Mouse (Mus musculus) embryonic facial prominence, embryonic 15.5 days (tissue): ENCODE data around the gene Nosip. TPM values are rescaled to one million over a fixed set of nuclear protein-coding genes. Genes with fewer than 3 reads are reported as not detected.
"Not testable (repeated sequence)": the region's sequence is repeated elsewhere in the genome, so short reads cannot be mapped to it uniquely, and the experiment has no call there.

Experiments used
- ATAC-seq: fragments of 200-750 bp; cut with Nextera tagmentation; 2 replicates; pipeline ENCODE4 v1.8.0; 2017; ENCODE audit warnings: low read depth, moderate TSS enrichment; ENCODE audit not compliant: insufficient number of reproducible peaks, low FRiP score, low TSS enrichment
- H3K27ac ChIP-seq: fragments of 300-500 bp; sonication (generic); replicated peaks from 2 replicates; pipeline ENCODE4 v1.5.1; 2015; ENCODE audit warnings: mild to moderate bottlenecking, inconsistent platforms
- H3K27me3 ChIP-seq: fragments of 300-500 bp; sonication (generic); 2 replicates; pipeline ENCODE4 v1.6.1; 2015; ENCODE audit warnings: inconsistent platforms
- H3K36me3 ChIP-seq: fragments of 300-500 bp; sonication (generic); 2 replicates; pipeline ENCODE4 v1.6.1; 2015; ENCODE audit warnings: mild to moderate bottlenecking, inconsistent platforms
- H3K4me1 ChIP-seq: fragments of 300-500 bp; sonication (generic); 2 replicates; pipeline ENCODE4 v1.6.1; 2015; ENCODE audit warnings: inconsistent platforms
- H3K4me2 ChIP-seq: fragments of 300-500 bp; sonication (generic); replicated peaks from 2 replicates; pipeline ENCODE4 v1.6.1; 2015; ENCODE audit warnings: mild to moderate bottlenecking, inconsistent platforms
- H3K4me3 ChIP-seq: fragments of 300-500 bp; sonication (generic); replicated peaks from 2 replicates; pipeline ENCODE4 v1.5.1; 2015; ENCODE audit warnings: mild to moderate bottlenecking, inconsistent platforms
- H3K9ac ChIP-seq: fragments of 300-500 bp; sonication (generic); 2 replicates; pipeline ENCODE4 v1.6.1; 2015; ENCODE audit warnings: inconsistent platforms
- H3K9me3 ChIP-seq: fragments of 300-500 bp; sonication (generic); replicated peaks from 2 replicates; pipeline ENCODE4 v1.6.1; 2016; ENCODE audit warnings: inconsistent platforms
- WGBS: fragments of 180-500 bp; shearing (Covaris S2); methylation state at CpG from one replicate; pipeline ENCODE4 v1.1.7; 2015; 5-methylcytosine and 5-hydroxymethylcytosine counted together
- polyA plus RNA-seq: library from polyadenylated mRNA; unstranded; fragments of >200 nt; fragmentation: Nextera tagmentation; extraction: Ambion mirVana; gene quantifications from 2 replicates; pipeline ENCODE4 v1.2.1, GENCODE M21; 2015

Gene Nosip
- polyA plus RNA-seq, 1 experiment from 2014 or later: 68.5 TPM

DNA sequence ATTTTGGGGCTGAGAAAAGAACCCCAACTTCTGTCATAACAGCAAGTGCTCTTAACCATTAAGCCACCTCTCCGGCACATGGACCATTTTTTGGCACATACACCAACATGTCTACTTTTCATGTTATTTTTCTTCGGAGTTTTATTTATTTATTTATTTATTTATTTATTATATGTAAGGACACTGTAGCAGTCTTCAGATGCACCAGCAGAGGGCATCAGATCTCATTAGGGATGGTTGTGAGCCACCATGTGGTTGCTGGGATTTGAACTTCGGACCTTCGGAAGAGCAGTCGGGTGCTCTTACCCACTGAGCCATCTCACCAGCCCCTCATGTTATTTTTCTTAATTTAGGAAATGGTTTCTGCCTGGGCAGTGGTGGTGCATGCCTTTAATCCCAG lies 38.5 kb upstream of the Nosip start:
- WGBS: 75% methylated on average over 5 of the region's 5 CpGs
- not testable (repeated sequence) for H3K27me3 ChIP-seq, H3K9me3 ChIP-seq, ATAC-seq, H3K4me3 ChIP-seq, H3K4me2 ChIP-seq, H3K27ac ChIP-seq, H3K9ac ChIP-seq
- peaks cover 22% of the 10 kb centered on the region for H3K4me1 ChIP-seq
- H3K36me3 ChIP-seq: peaks cover 23% of the 10 kb centered on the region

DNA sequence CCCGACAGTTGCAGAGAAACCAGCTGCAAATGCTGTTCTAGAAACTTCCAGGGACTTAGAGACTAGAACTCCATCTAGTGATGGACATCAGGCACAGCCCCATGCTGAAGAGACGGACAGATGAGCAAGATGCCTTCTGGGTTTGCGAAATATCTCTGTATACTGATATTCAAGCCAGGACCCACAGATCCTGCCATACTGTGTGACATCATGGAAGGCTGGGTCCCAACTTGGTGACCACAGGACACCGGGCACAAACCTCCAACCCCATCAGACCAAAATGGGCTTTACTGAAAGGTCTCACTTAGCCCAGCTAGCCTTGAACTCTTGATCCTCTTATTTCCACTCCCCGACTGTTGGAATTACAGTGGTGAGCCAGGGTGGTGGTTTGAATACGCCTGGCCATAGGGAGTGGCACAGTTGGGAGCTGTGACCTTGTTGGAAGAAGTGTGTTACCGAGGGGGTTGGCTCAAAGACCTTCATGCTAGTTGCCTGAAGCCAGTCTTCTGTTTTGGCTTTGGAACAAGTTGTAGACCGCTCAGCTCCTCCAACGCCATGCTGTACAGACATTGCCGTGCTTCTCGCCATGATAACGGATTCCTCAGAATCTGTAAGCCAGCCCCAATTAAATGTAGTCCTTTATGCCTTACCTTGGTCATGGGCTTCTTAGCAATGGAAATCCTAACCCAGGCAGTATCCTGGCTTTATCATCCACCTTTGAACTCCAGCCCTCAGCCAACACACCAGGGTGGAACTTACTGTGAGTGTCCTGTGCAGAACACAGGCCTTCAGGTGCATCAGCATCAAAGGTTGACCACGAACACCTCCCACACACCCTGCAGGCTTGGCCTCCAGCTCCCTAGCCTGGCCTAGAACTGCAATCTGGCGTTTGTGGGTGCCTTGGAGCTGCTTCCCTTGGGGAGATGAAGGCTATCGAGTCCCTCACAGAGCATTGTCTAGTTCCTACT lies 37.7 kb upstream of the Nosip start:
- Histone ChIP-seq H3K27me3 (no peaks in the 10 kb centered on the region), H3K27ac (peak overlapping the region; percentile 44), H3K4me2 (no peak overlapping the region), H3K9me3 (no peaks in the 10 kb centered on the region), H3K4me1 (peaks cover 14% of the 10 kb centered on the region; the same call in 1 of the 2 replicates), H3K4me3 (no peak overlapping the region), H3K36me3 (peaks cover 29% of the 10 kb centered on the region), H3K9ac (no peak overlapping the region)
- no peak for ATAC-seq
- 80% methylated on average over 15 of the region's 15 CpGs for WGBS

GRCm38 (mm10) chr7:45025601-45026220 lies 36.5 kb upstream of the Nosip start:
- Histone ChIP-seq H3K4me3 (no peak overlapping the region), H3K9ac (no peak overlapping the region), H3K4me1 (peaks cover 13% of the 10 kb centered on the region; the same call in 1 of the 2 replicates), H3K27ac (peak overlapping the region; percentile 44; the same call in 1 of the 2 replicates), H3K27me3 (no peaks in the 10 kb centered on the region), H3K9me3 (no peaks in the 10 kb centered on the region), H3K4me2 (no peak overlapping the region), H3K36me3 (peaks cover 41% of the 10 kb centered on the region)
- no peak for ATAC-seq
- WGBS: 59% methylated on average over 8 of the region's 8 CpGs

DNA sequence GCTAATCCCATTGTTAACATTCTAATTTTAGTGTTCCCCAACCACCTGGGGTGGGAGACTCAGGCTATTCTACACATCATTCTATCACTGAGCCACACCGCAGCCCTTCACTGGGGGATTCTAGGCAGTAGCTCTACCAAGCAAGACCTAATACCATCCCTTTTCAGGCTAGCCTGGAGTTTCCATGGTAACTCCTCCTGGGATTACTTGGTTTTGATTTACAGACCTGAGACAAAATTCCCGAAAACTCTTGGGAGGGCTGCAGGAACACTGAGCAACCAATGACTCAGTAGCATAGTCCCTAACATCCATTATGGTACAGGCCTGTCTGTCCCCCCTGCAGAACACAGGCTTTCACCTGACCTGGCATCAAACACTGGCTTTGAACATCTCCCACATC lies 36.0 kb upstream of the Nosip start:
- H3K4me1 ChIP-seq: peaks cover 13% of the 10 kb centered on the region; the same call in 1 of the 2 replicates
- H3K9me3 ChIP-seq: no peaks in the 10 kb centered on the region
- no peak overlapping the region for H3K9ac ChIP-seq
- WGBS: 57% methylated on average over 2 of the region's 2 CpGs
- no peak overlapping the region for H3K4me2 ChIP-seq
- no peak for ATAC-seq
- H3K27me3 ChIP-seq: no peaks in the 10 kb centered on the region
- peak overlapping the region; percentile 44; the same call in 1 of the 2 replicates for H3K27ac ChIP-seq
- no peak overlapping the region for H3K4me3 ChIP-seq
- H3K36me3 ChIP-seq: peaks cover 46% of the 10 kb centered on the region

DNA sequence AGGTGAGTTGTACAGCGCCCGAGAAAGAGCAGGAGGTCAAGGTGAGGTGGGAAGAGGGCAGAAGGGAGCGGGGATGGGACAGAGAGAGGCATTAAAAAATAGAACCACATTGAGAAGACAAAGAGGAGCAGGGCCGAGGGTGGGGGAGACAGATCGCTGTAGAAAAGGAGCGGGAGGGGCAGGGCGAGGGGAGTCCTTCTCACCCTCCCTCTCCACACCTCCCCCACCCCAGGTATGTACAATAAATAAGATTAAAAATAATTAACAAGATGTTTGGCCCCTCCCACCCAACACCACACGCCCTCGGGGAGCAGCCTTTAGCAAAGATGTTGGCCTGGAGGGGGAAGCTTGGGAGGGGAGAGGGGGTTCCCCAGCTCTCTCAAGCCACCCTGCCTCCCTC lies 34.5 kb upstream of the Nosip start:
- 88% methylated on average over 9 of the region's 9 CpGs for WGBS
- peaks cover 61% of the 10 kb centered on the region for H3K36me3 ChIP-seq
- no peaks in the 10 kb centered on the region for H3K9me3 ChIP-seq
- H3K27me3 ChIP-seq: no peaks in the 10 kb centered on the region
- H3K4me1 ChIP-seq: peaks cover 13% of the 10 kb centered on the region; the same call in 1 of the 2 replicates
- H3K27ac ChIP-seq: no peak overlapping the region
- H3K4me2 ChIP-seq: no peak overlapping the region
- no peak for ATAC-seq
- H3K4me3 ChIP-seq: no peak overlapping the region
- no peak overlapping the region for H3K9ac ChIP-seq

DNA sequence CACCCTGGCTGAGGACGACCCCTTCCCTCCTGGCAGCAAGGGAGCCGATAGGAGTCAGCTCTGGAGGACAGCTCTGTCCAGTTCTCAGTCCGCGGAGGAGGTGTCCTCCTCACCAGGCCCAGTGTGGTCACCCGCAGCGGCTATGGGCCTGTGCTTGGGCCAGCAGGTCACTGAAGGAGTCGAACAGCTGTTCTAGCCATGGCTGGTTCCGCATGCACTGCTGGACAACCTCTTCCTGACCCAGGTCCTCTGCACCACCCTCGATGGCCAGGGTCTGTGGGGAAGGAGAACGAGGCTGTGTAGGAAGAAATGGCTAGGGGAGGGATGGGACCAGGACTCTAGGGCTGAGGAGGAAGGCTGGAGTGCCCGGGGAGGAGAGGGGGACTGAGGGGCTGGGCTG lies 33.9 kb upstream of the Nosip start:
- peaks cover 67% of the 10 kb centered on the region for H3K36me3 ChIP-seq

GRCm38 (mm10) chr7:45029995-45030394 lies 32.2 kb upstream of the Nosip start:
- 87% methylated on average over 6 of the region's 6 CpGs for WGBS
- no peak for ATAC-seq

More for the DNA sequence above, 33.9 kb upstream of the Nosip start:
- ATAC-seq: no peak
- Histone ChIP-seq H3K4me2 (no peak overlapping the region), H3K27me3 (no peaks in the 10 kb centered on the region), H3K4me3 (no peak overlapping the region), H3K9ac (no peak overlapping the region), H3K4me1 (peaks cover 13% of the 10 kb centered on the region; the same call in 1 of the 2 replicates), H3K9me3 (no peaks in the 10 kb centered on the region), H3K27ac (no peak overlapping the region)
- 91% methylated on average over 11 of the region's 11 CpGs for WGBS

DNA sequence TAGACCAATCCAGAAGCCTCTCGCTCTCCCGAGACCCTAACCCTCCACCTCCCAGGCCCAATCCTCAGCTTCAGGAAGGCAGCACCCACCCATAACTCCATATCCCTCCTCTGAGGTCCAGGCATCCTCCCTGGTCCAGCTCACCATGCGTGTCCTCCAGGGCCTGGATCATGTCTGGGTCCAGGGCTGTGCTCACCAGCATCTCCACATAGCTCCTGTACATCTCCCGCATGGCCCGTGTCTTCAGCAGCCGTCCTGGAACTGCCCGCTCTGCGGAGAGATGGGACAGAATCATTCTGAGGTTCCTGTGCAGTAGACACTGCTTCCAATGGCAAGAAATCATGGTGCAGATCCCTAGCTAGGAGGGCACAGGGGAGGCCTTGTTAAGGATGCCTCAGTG lies 31.4 kb upstream of the Nosip start:
- H3K4me1 ChIP-seq: peaks cover 8% of the 10 kb centered on the region; the same call in 1 of the 2 replicates
- H3K9ac ChIP-seq: no peak overlapping the region
- no peak overlapping the region for H3K4me2 ChIP-seq
- 97% methylated on average over 8 of the region's 8 CpGs for WGBS
- no peak for ATAC-seq
- H3K27me3 ChIP-seq: no peaks in the 10 kb centered on the region
- no peaks in the 10 kb centered on the region for H3K9me3 ChIP-seq
- no peak overlapping the region for H3K4me3 ChIP-seq
- H3K36me3 ChIP-seq: peaks cover 92% of the 10 kb centered on the region
- H3K27ac ChIP-seq: no peak overlapping the region

More at GRCm38 (mm10) chr7:45029995-45030394, 32.2 kb upstream of the Nosip start:
- Histone ChIP-seq H3K4me2 (no peak overlapping the region), H3K27me3 (no peaks in the 10 kb centered on the region), H3K36me3 (peaks cover 84% of the 10 kb centered on the region), H3K27ac (no peak overlapping the region), H3K4me3 (no peak overlapping the region), H3K9ac (no peak overlapping the region), H3K9me3 (no peaks in the 10 kb centered on the region), H3K4me1 (peaks cover 13% of the 10 kb centered on the region; the same call in 1 of the 2 replicates)

DNA sequence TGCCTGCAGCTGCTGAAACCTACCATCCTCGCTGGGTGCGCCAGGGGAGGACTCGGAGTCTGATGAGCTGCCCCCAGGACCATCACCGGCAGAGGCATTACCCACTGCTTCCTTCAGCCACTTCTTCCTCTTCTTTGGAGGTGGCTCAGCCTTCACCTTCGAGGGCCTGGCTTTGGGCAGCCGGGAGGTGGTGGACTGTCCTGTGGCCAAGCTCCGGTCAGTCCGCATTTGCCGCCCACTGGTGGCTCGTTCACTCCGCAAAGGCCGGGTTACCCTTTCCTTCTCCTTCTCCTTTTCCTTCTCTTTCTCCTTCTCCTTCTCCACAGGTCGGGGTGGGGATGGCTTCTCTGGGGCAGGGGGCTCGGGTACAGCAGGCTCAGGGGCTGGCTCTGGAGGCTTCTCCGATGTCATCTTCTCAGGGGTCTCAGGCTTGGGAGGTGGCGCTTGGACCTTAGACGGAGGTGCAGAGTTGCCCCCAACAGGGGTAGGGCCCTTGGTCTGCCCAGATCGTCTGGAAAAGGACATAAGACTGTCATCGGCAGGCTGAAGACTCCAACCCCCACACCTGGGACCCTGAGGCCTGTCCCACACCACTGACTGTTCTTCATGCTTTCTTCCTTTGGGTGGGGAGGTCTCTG lies 28.4 kb upstream of the Nosip start:
- H3K36me3 ChIP-seq: peaks cover 97% of the 10 kb centered on the region
- no peaks in the 10 kb centered on the region for H3K27me3 ChIP-seq
- H3K4me3 ChIP-seq: no peak overlapping the region
- H3K4me1 ChIP-seq: no peaks in the 10 kb centered on the region
- no peak overlapping the region for H3K27ac ChIP-seq
- no peak overlapping the region for H3K9ac ChIP-seq
- ATAC-seq: no peak
- H3K9me3 ChIP-seq: no peaks in the 10 kb centered on the region
- no peak overlapping the region for H3K4me2 ChIP-seq
- WGBS: 94% methylated on average over 19 of the region's 19 CpGs

DNA sequence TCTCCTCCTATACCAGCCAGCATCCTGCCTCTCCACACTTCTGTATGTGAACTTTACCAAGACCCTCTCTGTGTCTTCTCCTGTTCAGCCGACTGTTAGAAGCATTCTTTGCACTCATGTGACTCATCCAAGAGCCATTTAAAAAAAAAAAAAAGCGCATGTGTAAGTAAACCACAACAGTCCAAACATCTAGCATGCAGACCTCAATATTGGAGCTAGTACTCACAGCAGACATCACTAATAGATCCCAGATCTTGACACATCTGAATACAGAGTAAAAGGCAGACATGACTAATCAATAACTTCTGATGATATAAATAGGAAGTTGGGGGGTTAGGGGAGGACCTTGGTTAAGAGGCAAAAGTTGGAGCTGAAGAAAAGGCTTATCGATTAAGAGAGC lies 26.6 kb upstream of the Nosip start:
- Histone ChIP-seq H3K4me2 (no peak overlapping the region), H3K4me3 (no peak overlapping the region), H3K27ac (no peak overlapping the region), H3K9me3 (no peaks in the 10 kb centered on the region), H3K4me1 (no peaks in the 10 kb centered on the region), H3K27me3 (no peaks in the 10 kb centered on the region), H3K36me3 (peaks cover 99% of the 10 kb centered on the region), H3K9ac (no peak overlapping the region)
- 70% methylated on average over 3 of the region's 3 CpGs for WGBS
- no peak for ATAC-seq

DNA sequence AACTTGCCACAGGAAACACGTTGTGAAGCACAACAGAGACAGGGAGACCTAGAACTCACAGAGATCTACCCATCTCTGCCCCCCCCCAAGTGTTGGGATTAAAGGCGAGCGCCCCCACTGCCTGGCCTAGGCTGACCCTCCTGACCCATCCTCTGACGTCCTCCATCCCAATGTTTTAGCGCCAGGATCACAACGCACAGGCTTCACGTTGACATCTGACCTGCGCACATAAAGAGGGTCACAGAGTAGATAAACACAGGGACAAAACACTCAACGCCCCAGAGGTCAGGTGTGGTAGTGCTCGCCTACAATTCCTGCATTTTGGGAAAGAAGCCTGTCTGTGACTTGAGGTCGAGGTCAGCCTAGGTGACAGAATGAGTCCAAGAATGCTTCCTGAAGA lies 25.5 kb upstream of the Nosip start:
- WGBS: 87% methylated on average over 11 of the region's 11 CpGs
- Histone ChIP-seq H3K9ac (no peak overlapping the region), H3K27me3 (no peaks in the 10 kb centered on the region), H3K4me1 (no peaks in the 10 kb centered on the region), H3K4me2 (no peak overlapping the region), H3K4me3 (no peak overlapping the region), H3K36me3 (peaks cover 99% of the 10 kb centered on the region), H3K27ac (no peak overlapping the region), H3K9me3 (no peaks in the 10 kb centered on the region)
- ATAC-seq: no peak
